Comparison of ENCODE assay signal across 8 mouse cellular contexts in the genomic region with DNA sequence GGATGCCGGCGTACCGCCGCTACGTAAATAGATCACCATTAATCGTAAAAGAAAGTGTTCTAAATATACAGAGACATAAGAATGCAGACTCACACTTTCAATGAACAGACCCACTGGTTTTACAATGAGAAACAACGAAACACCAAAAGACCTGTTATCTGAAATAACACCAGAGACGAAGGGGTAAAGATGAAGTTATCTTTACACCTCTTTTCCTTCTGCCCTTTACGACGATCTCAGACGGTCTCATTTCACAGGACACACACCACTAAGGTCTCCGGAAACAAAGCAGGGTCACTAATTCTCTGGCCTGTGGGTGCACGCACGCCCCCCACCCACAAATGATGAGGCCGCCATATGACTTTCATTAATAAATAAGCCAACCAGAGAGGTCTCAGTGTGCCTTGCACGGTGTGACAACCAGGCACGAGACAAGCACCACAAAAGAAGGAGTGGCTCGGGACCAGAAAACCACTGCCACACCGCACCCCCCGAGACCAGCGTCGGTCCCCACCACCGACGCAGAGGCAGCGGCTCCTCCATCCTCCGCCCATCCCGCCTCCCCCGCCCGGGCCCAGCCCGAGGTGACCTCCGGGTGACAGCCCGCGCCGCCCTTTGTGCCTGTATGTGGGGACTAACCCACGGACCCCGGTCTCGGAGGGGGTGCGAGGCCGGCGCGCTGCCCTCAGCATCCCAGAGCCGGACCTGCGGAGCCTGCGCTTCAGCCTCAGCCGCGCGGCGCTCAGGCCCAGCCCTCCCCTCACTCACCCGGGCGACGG. TPM values are rescaled to one million over a fixed set of nuclear protein-coding genes. Genes with fewer than 3 reads are reported as not detected.
A peak's percentile ranks its signal among the peaks of the same experiment; 100 is the strongest.
DNase-seq lines count a peak whose midpoint lies in the region; ATAC-seq lines count a peak whose summit lies in the region.

No protein-coding gene starts in this region.

- peak overlapping the region; percentile 98 for H3K4me3 ChIP-seq in lung, embryonic 16.5 days (ENCODE audit: low read length)
- peak overlapping the region; percentile 89 for H3K4me3 ChIP-seq in forebrain, embryonic 11.5 days (ENCODE audit: low read depth, low read length)
- H3K4me3 ChIP-seq in liver, embryonic 11.5 days (ENCODE audit: low read depth, low read length): peak overlapping the region; percentile 83

- H3K27me3 ChIP-seq in lung, embryonic 16.5 days (ENCODE audit: control insufficient read depth, insufficient read depth, low read depth, low read length): no peaks in the 10 kb centered on the region
- no peaks in the 10 kb centered on the region for H3K27me3 ChIP-seq in forebrain, embryonic 11.5 days (ENCODE audit: control insufficient read depth, insufficient read depth, low read length)
- peaks cover 4% of the 10 kb centered on the region; the same call in 1 of the 2 replicates for H3K27me3 ChIP-seq in liver, embryonic 11.5 days (replicated peaks; ENCODE audit: control insufficient read depth, insufficient read depth, low read length)

- ATAC-seq in lung, embryonic 16.5 days (ENCODE audit: low read depth): peak; percentile 82; the same call in 1 of the 2 replicates
- peak; percentile 89 for ATAC-seq in forebrain, embryonic 11.5 days (replicated peaks; ENCODE audit: low FRiP score)
- peak; percentile 69 for ATAC-seq in liver, embryonic 11.5 days (replicated peaks; ENCODE audit: low FRiP score)
- peak; percentile 25; the same call in 1 of the 2 replicates for ATAC-seq in neutrophil, adult 5-6 weeks (ENCODE audit: extremely low read depth, insufficient number of reproducible peaks, low FRiP score, poor library complexity, severe bottlenecking)

- H3K4me2 ChIP-seq in lung, embryonic 16.5 days (ENCODE audit: low read depth, low read length): peak overlapping the region; percentile 87
- peak overlapping the region; percentile 69 for H3K4me2 ChIP-seq in forebrain, embryonic 11.5 days (ENCODE audit: low read depth, low read length, severe bottlenecking)
- H3K4me2 ChIP-seq in liver, embryonic 11.5 days: peak overlapping the region; percentile 100

- peak overlapping the region; percentile 72 for H3K27ac ChIP-seq in lung, embryonic 16.5 days (ENCODE audit: low read length)
- peak overlapping the region; percentile 91 for H3K27ac ChIP-seq in forebrain, embryonic 11.5 days (ENCODE audit: low read depth, low read length)
- peak overlapping the region; percentile 47 for H3K27ac ChIP-seq in liver, embryonic 11.5 days (ENCODE audit: low read depth, low read length)

- H3K9ac ChIP-seq in lung, embryonic 16.5 days (ENCODE audit: low read length): peak overlapping the region; percentile 86
- peak overlapping the region; percentile 93 for H3K9ac ChIP-seq in forebrain, embryonic 11.5 days (ENCODE audit: low read length)
- peak overlapping the region; percentile 76 for H3K9ac ChIP-seq in liver, embryonic 11.5 days (ENCODE audit: low read depth, low read length)

- no peaks in the 10 kb centered on the region for H3K36me3 ChIP-seq in lung, embryonic 16.5 days (ENCODE audit: control insufficient read depth, insufficient read depth, low read length)
- no peaks in the 10 kb centered on the region for H3K36me3 ChIP-seq in forebrain, embryonic 11.5 days (ENCODE audit: control insufficient read depth, insufficient read depth, low read length)
- no peaks in the 10 kb centered on the region for H3K36me3 ChIP-seq in liver, embryonic 11.5 days (ENCODE audit: control insufficient read depth, insufficient read depth, low read length)

- under 1% methylated on average over 48 of the region's 51 CpGs for WGBS in lung, embryonic 16.5 days
- under 1% methylated on average over 47 of the region's 51 CpGs for WGBS in forebrain, embryonic 11.5 days
- WGBS in liver, embryonic 11.5 days: 2% methylated on average over 49 of the region's 51 CpGs

- H3K9me3 ChIP-seq in lung, embryonic 16.5 days (ENCODE audit: control insufficient read depth, low read length): no peaks in the 10 kb centered on the region
- H3K9me3 ChIP-seq in forebrain, embryonic 11.5 days (ENCODE audit: control insufficient read depth, low read length): no peaks in the 10 kb centered on the region
- H3K9me3 ChIP-seq in liver, embryonic 11.5 days (ENCODE audit: control insufficient read depth, low read length): no peaks in the 10 kb centered on the region

- peak; percentile 62 for DNase-seq in adrenal gland, postnatal 25 days
- DNase-seq in adrenal gland, adult (ENCODE audit: inconsistent age in 2 of 2, low spot score in 1 of 2): no peak
- DNase-seq in lung, postnatal 4 days: no peak
- DNase-seq in forebrain, embryonic 11.5 days (ENCODE audit: low spot score): no peak
- DNase-seq in liver, embryonic 11.5 days (ENCODE audit: low spot score): no peak
- DNase-seq in thymus, postnatal 0 days (ENCODE audit: low spot score): no peak

- peaks cover 11% of the 10 kb centered on the region for H3K4me1 ChIP-seq in lung, embryonic 16.5 days (replicated peaks; ENCODE audit: control insufficient read depth, insufficient read depth, low read length)
- H3K4me1 ChIP-seq in forebrain, embryonic 11.5 days (replicated peaks; ENCODE audit: control insufficient read depth, insufficient read depth, low read length): peaks cover 2% of the 10 kb centered on the region; the same call in 1 of the 2 replicates
- peaks cover 9% of the 10 kb centered on the region for H3K4me1 ChIP-seq in liver, embryonic 11.5 days (replicated peaks; ENCODE audit: control insufficient read depth, insufficient read depth, low read length)

RNA-seq across cellular contexts. Expression of gene Rnf24, which starts 0.5 kb away (rescaled TPM):
- total RNA-seq in adrenal gland, postnatal 25 days (2021): 6.2 and 6.4 TPM in 2 replicates
- polyA plus RNA-seq in lung, embryonic 16.5 days (2015; fragmentation: Nextera tagmentation; extraction: Ambion mirVana): 3.4 TPM in 2 replicates
- 8.3 and 9.3 TPM in 2 replicates for polyA plus RNA-seq in forebrain, embryonic 11.5 days (2014; fragmentation: Nextera tagmentation; extraction: Ambion mirVana)
- 1.2 and 1.7 TPM in 2 replicates for polyA plus RNA-seq in liver, embryonic 11.5 days (2014; fragmentation: Nextera tagmentation; extraction: Ambion mirVana)
- total RNA-seq in neutrophil, adult 5-6 weeks (2017): 3.8 and 6.3 TPM in 2 replicates
- 0.75 and 1.4 TPM in 2 replicates for polyA plus RNA-seq in thymus, postnatal 0 days (2015; fragmentation: Nextera tagmentation; extraction: Ambion mirVana)

Comparison
In these comparisons a context has a peak if more than half of its experiments do, and no peak if none do; other contexts are left out.
1. ATAC-seq: peak in every context shown above with its lines; median percentile 89 in forebrain, embryonic 11.5 days; 82 in lung, embryonic 16.5 days; 69 in liver, embryonic 11.5 days; 25 in neutrophil, adult 5-6 weeks.